Mouse (Mus musculus): ENCODE results near the gene Scn9a. TPM values are rescaled to one million over a fixed set of nuclear protein-coding genes. Genes with fewer than 3 reads are reported as not detected.
A peak's percentile ranks its signal among the peaks of the same experiment; 100 is the strongest.

Gene Scn9a
- total RNA-seq (2017), result not detected in 3 replicates

GRCm38 (mm10) chr2:66634580-66635359, at the start of gene Scn9a:
Gene Scn9a (minus strand): TSS chr2:66634962.
- ATAC-seq (replicated peaks; ENCODE audit: insufficient number of reproducible peaks, low FRiP score, low TSS enrichment, poor library complexity, severe bottlenecking), result 0 out of 2 replicates have a peak, but pooled peaks have one; percentile 13

GRCm38 (mm10) chr2:66661988-66662387, 27.2 kb upstream of the Scn9a start:
- ATAC-seq (replicated peaks; ENCODE audit: insufficient number of reproducible peaks, low FRiP score, low TSS enrichment, poor library complexity, severe bottlenecking), result no peak

- ATAC-seq (replicated peaks; ENCODE audit: insufficient number of reproducible peaks, low FRiP score, low TSS enrichment, poor library complexity, severe bottlenecking), result no peak
These were observed 21.7 kb upstream of the Scn9a start for GRCm38 (mm10) chr2:66656430-66656829.

GRCm38 (mm10) chr2:66655431-66655830, 20.7 kb upstream of the Scn9a start:
- 0 out of 2 replicates have a peak, but pooled peaks have one; percentile 17 for ATAC-seq (replicated peaks; ENCODE audit: insufficient number of reproducible peaks, low FRiP score, low TSS enrichment, poor library complexity, severe bottlenecking)

GRCm38 (mm10) chr2:66644384-66644783, 9.6 kb upstream of the Scn9a start:
- no peak for ATAC-seq (replicated peaks; ENCODE audit: insufficient number of reproducible peaks, low FRiP score, low TSS enrichment, poor library complexity, severe bottlenecking)

GRCm38 (mm10) chr2:66632728-66633127, 2.0 kb downstream of the Scn9a start:
- ATAC-seq (replicated peaks; ENCODE audit: insufficient number of reproducible peaks, low FRiP score, low TSS enrichment, poor library complexity, severe bottlenecking), result no peak

- ATAC-seq (replicated peaks; ENCODE audit: insufficient number of reproducible peaks, low FRiP score, low TSS enrichment, poor library complexity, severe bottlenecking), result no peak
These were observed 23.7 kb downstream of the Scn9a start for GRCm38 (mm10) chr2:66611091-66611490.

- ATAC-seq (replicated peaks; ENCODE audit: insufficient number of reproducible peaks, low FRiP score, low TSS enrichment, poor library complexity, severe bottlenecking), result no peak
These were observed 37.4 kb downstream of the Scn9a start for GRCm38 (mm10) chr2:66597313-66597712.

GRCm38 (mm10) chr2:66596145-66596544, 38.6 kb downstream of the Scn9a start:
- ATAC-seq (replicated peaks; ENCODE audit: insufficient number of reproducible peaks, low FRiP score, low TSS enrichment, poor library complexity, severe bottlenecking), result no peak

GRCm38 (mm10) chr2:66590151-66590550, 44.6 kb downstream of the Scn9a start:
- no peak for ATAC-seq (replicated peaks; ENCODE audit: insufficient number of reproducible peaks, low FRiP score, low TSS enrichment, poor library complexity, severe bottlenecking)

- no peak for ATAC-seq (replicated peaks; ENCODE audit: insufficient number of reproducible peaks, low FRiP score, low TSS enrichment, poor library complexity, severe bottlenecking)
These were observed 54.5 kb downstream of the Scn9a start for GRCm38 (mm10) chr2:66580026-66580808.

- ATAC-seq (replicated peaks; ENCODE audit: insufficient number of reproducible peaks, low FRiP score, low TSS enrichment, poor library complexity, severe bottlenecking), result no peak
These were observed 86.5 kb downstream of the Scn9a start for GRCm38 (mm10) chr2:66548254-66548653.

- no peak for ATAC-seq (replicated peaks; ENCODE audit: insufficient number of reproducible peaks, low FRiP score, low TSS enrichment, poor library complexity, severe bottlenecking)
These were observed 114.8 kb downstream of the Scn9a start for GRCm38 (mm10) chr2:66519966-66520365.

- ATAC-seq (replicated peaks; ENCODE audit: insufficient number of reproducible peaks, low FRiP score, low TSS enrichment, poor library complexity, severe bottlenecking), result no peak
These were observed 123.3 kb downstream of the Scn9a start for GRCm38 (mm10) chr2:66511424-66511823.

GRCm38 (mm10) chr2:66508032-66508431, 126.7 kb downstream of the Scn9a start:
- ATAC-seq (replicated peaks; ENCODE audit: insufficient number of reproducible peaks, low FRiP score, low TSS enrichment, poor library complexity, severe bottlenecking), result no peak

GRCm38 (mm10) chr2:66507616-66508015, 127.1 kb downstream of the Scn9a start:
- ATAC-seq (replicated peaks; ENCODE audit: insufficient number of reproducible peaks, low FRiP score, low TSS enrichment, poor library complexity, severe bottlenecking), result no peak

GRCm38 (mm10) chr2:66502158-66502557, 132.6 kb downstream of the Scn9a start:
- no peak for ATAC-seq (replicated peaks; ENCODE audit: insufficient number of reproducible peaks, low FRiP score, low TSS enrichment, poor library complexity, severe bottlenecking)

- ATAC-seq (replicated peaks; ENCODE audit: insufficient number of reproducible peaks, low FRiP score, low TSS enrichment, poor library complexity, severe bottlenecking), result no peak
These were observed 140.2 kb downstream of the Scn9a start for GRCm38 (mm10) chr2:66494556-66494955.

GRCm38 (mm10) chr2:66478395-66478794, 156.4 kb downstream of the Scn9a start:
- ATAC-seq (replicated peaks; ENCODE audit: insufficient number of reproducible peaks, low FRiP score, low TSS enrichment, poor library complexity, severe bottlenecking), result no peak
